9 mouse cellular contexts compared by ENCODE assay signal in genomic region chr9:75253766-75254165, GRCm38 (mm10). TPM values are rescaled to one million over a fixed set of nuclear protein-coding genes. Genes with fewer than 3 reads are reported as not detected.
DNase-seq lines count a peak whose midpoint lies in the region; ATAC-seq and TF ChIP-seq lines count a peak whose summit lies in the region.
"Had no signal": no experiment of that assay in that cellular context is flagged by ENCODE, and none has a peak within 500 bp of the region (broad histone marks: within the 10 kb centered on the region; RNA-seq: fewer than 3 reads in every experiment).

No protein-coding gene starts in this region.

- H3K9ac ChIP-seq in heart, postnatal 0 days (replicated peaks; ENCODE audit: low read depth, low read length): no peak overlapping the region
- no peak overlapping the region for H3K9ac ChIP-seq in heart, embryonic 11.5 days (ENCODE audit: low read depth, low read length)
- no peak overlapping the region for H3K9ac ChIP-seq in forebrain, embryonic 13.5 days
- no peak overlapping the region for H3K9ac ChIP-seq in midbrain, embryonic 11.5 days (ENCODE audit: low read length)

- H3K4me3 ChIP-seq in heart, postnatal 0 days (ENCODE audit: low read depth, low read length): no peak overlapping the region
- H3K4me3 ChIP-seq in heart, embryonic 11.5 days (ENCODE audit: low read depth, low read length): no peak overlapping the region
- no peak overlapping the region for H3K4me3 ChIP-seq in forebrain, embryonic 13.5 days
- no peak overlapping the region for H3K4me3 ChIP-seq in midbrain, embryonic 11.5 days (ENCODE audit: low read depth, low read length)

- H3K4me2 ChIP-seq in heart, postnatal 0 days (ENCODE audit: low read depth, low read length): peak overlapping the region; percentile 12; the same call in 1 of the 2 replicates
- no peak overlapping the region for H3K4me2 ChIP-seq in heart, embryonic 11.5 days
- no peak overlapping the region for H3K4me2 ChIP-seq in forebrain, embryonic 13.5 days
- no peak overlapping the region for H3K4me2 ChIP-seq in midbrain, embryonic 11.5 days

- TF ChIP-seq CTCF in heart, postnatal 0 days (IDR thresholded peaks at IDR 0.05; ENCODE audit: low read depth): no peak

- no peaks in the 10 kb centered on the region for H3K9me3 ChIP-seq in heart, postnatal 0 days (replicated peaks; ENCODE audit: control insufficient read depth, low read length)
- H3K9me3 ChIP-seq in heart, embryonic 11.5 days (replicated peaks; ENCODE audit: control insufficient read depth, low read length): no peaks in the 10 kb centered on the region
- H3K9me3 ChIP-seq in forebrain, embryonic 13.5 days (replicated peaks): no peaks in the 10 kb centered on the region
- H3K9me3 ChIP-seq in midbrain, embryonic 11.5 days (ENCODE audit: control insufficient read depth, low read length): no peaks in the 10 kb centered on the region

- TF ChIP-seq EP300 in heart, postnatal 0 days (IDR thresholded peaks at IDR 0.05; ENCODE audit: low read depth): no peak

- WGBS in heart, postnatal 0 days: 33% methylated on average over 3 of the region's 3 CpGs
- WGBS in heart, embryonic 11.5 days (ENCODE audit: insufficient replicate concordance): 34% methylated on average over 3 of the region's 3 CpGs
- 58% methylated on average over 3 of the region's 3 CpGs for WGBS in forebrain, embryonic 13.5 days
- WGBS in midbrain, embryonic 11.5 days: 46% methylated on average over 3 of the region's 3 CpGs

- H3K4me1 ChIP-seq in heart, postnatal 0 days (ENCODE audit: control insufficient read depth, insufficient read depth): peaks cover 14% of the 10 kb centered on the region
- peaks cover 5% of the 10 kb centered on the region; the same call in 1 of the 2 replicates for H3K4me1 ChIP-seq in heart, embryonic 11.5 days (ENCODE audit: control insufficient read depth, insufficient read depth, low read length)
- H3K4me1 ChIP-seq in forebrain, embryonic 13.5 days: peaks cover 13% of the 10 kb centered on the region; the same call in 1 of the 2 replicates
- peaks cover 4% of the 10 kb centered on the region for H3K4me1 ChIP-seq in midbrain, embryonic 11.5 days (ENCODE audit: control insufficient read depth, insufficient read depth, low read length)

- H3K27me3 ChIP-seq in heart, postnatal 0 days (ENCODE audit: control insufficient read depth, insufficient read depth, low read length): no peaks in the 10 kb centered on the region
- H3K27me3 ChIP-seq in heart, embryonic 11.5 days (ENCODE audit: control insufficient read depth, insufficient read depth, low read length): no peaks in the 10 kb centered on the region
- no peaks in the 10 kb centered on the region for H3K27me3 ChIP-seq in forebrain, embryonic 13.5 days
- H3K27me3 ChIP-seq in midbrain, embryonic 11.5 days (ENCODE audit: control insufficient read depth, insufficient read depth, low read length): no peaks in the 10 kb centered on the region

- no peak overlapping the region; the same call in 1 of the 2 replicates for H3K27ac ChIP-seq in heart, postnatal 0 days (ENCODE audit: low read depth)
- H3K27ac ChIP-seq in heart, embryonic 11.5 days (ENCODE audit: low read depth, low read length): no peak overlapping the region
- peak overlapping the region; percentile 80 for H3K27ac ChIP-seq in forebrain, embryonic 13.5 days
- H3K27ac ChIP-seq in midbrain, embryonic 11.5 days (ENCODE audit: low read depth, low read length): peak overlapping the region; percentile 48; the same call in 1 of the 2 replicates

- no peak for ATAC-seq in heart, postnatal 0 days (ENCODE audit: insufficient read depth, low read depth)
- ATAC-seq in heart, embryonic 11.5 days (replicated peaks; ENCODE audit: insufficient number of reproducible peaks, low FRiP score, low TSS enrichment): no peak
- ATAC-seq in forebrain, embryonic 13.5 days: no peak
- no peak for ATAC-seq in midbrain, embryonic 11.5 days (ENCODE audit: low FRiP score)

- no peaks in the 10 kb centered on the region for H3K36me3 ChIP-seq in heart, postnatal 0 days (replicated peaks; ENCODE audit: control insufficient read depth, insufficient read depth, low read length)
- no peaks in the 10 kb centered on the region for H3K36me3 ChIP-seq in heart, embryonic 11.5 days (ENCODE audit: control insufficient read depth, insufficient read depth, low read length)
- no peaks in the 10 kb centered on the region for H3K36me3 ChIP-seq in forebrain, embryonic 13.5 days (ENCODE audit: poor library complexity, severe bottlenecking)
- H3K36me3 ChIP-seq in midbrain, embryonic 11.5 days (ENCODE audit: control insufficient read depth, insufficient read depth, low read length): no peaks in the 10 kb centered on the region

- DNase-seq in heart, postnatal 0 days (ENCODE audit: low spot score): no peak
- peak; percentile 88 for DNase-seq in 416B (ENCODE audit: low read depth)
- DNase-seq in midbrain, embryonic 11.5 days (ENCODE audit: low spot score, missing footprints): no peak
- no peak for DNase-seq in retina, embryonic 14.5 days (ENCODE audit: low spot score)
- no peak for DNase-seq in ovary, adult 18-20 months (ENCODE audit: low spot score)
- no peak for DNase-seq in cerebellum, postnatal 36 days
- DNase-seq: lung, adult 18-20 months had no signal

RNA-seq across cellular contexts. Expression of gene Myo5c, which starts 21.9 kb away (rescaled TPM):
- 2.1 and 2.4 TPM in 2 replicates for total RNA-seq in heart, postnatal 0 days (2014; rRNA removed; ENCODE audit: low replicate concordance)
- polyA plus RNA-seq in heart, postnatal 0 days (2015; fragmentation: Nextera tagmentation; extraction: Ambion mirVana): 1.2 and 1.5 TPM in 2 replicates
- 1.0 and 1.3 TPM in 2 replicates for polyA plus RNA-seq in heart, embryonic 11.5 days (2014; fragmentation: Nextera tagmentation; extraction: Ambion mirVana)
- polyA plus RNA-seq in forebrain, embryonic 13.5 days (2015; fragmentation: Nextera tagmentation; extraction: Ambion mirVana): 0.21 and 0.28 TPM in 2 replicates
- 0.40 and 0.56 TPM in 2 replicates for polyA plus RNA-seq in midbrain, embryonic 11.5 days (2014; fragmentation: Nextera tagmentation; extraction: Ambion mirVana)

RNA-seq across cellular contexts. Expression of gene Gnb5, which starts 52.3 kb away (rescaled TPM):
- total RNA-seq in heart, postnatal 0 days (2014; rRNA removed; ENCODE audit: low replicate concordance): 62.7 and 78.1 TPM in 2 replicates
- polyA plus RNA-seq in heart, postnatal 0 days (2015; fragmentation: Nextera tagmentation; extraction: Ambion mirVana): 68.1 and 74.9 TPM in 2 replicates
- 54.3 and 67.8 TPM in 2 replicates for polyA plus RNA-seq in heart, embryonic 11.5 days (2014; fragmentation: Nextera tagmentation; extraction: Ambion mirVana)
- 36.2 and 37.9 TPM in 2 replicates for polyA plus RNA-seq in forebrain, embryonic 13.5 days (2015; fragmentation: Nextera tagmentation; extraction: Ambion mirVana)
- 33.1 and 34.4 TPM in 2 replicates for polyA plus RNA-seq in midbrain, embryonic 11.5 days (2014; fragmentation: Nextera tagmentation; extraction: Ambion mirVana)

Comparison
In these comparisons a context has a peak if more than half of its experiments do, and no peak if none do; other contexts are left out.
1. H3K27ac ChIP-seq: peak in forebrain, embryonic 13.5 days (single experiment) and midbrain, embryonic 11.5 days (single experiment); none in heart, postnatal 0 days (single experiment) and heart, embryonic 11.5 days (single experiment).